Mouse (Mus musculus) layer of hippocampus, adult 11-12 months (tissue): ENCODE results near the gene Marveld2.

Experiments used
- DNase-seq: peaks from one replicate; pipeline ENCODE4 v3.0.0; 2022; ENCODE audit warnings: low spot score

Marveld2 gene

DNA sequence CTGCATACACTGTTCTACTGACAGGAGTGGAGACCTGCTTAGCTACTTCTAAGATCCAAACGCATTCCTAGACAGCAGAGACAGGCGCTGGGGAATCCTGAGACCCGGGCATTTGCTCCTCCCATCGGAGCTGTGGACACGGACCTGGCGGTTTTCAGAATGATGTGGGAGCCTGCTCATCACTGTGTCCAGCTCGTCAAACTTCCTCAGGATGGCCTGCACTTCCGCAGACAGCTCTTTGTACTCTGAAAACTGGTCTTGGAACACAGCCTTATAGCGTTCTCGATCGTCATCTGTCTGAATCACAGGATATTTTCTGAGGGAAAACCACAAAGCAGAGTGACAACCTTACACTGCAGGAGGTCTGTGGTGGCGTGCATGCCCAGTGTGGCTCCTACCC, 16.5 kb downstream of the Marveld2 start:
- no peak for DNase-seq

DNA sequence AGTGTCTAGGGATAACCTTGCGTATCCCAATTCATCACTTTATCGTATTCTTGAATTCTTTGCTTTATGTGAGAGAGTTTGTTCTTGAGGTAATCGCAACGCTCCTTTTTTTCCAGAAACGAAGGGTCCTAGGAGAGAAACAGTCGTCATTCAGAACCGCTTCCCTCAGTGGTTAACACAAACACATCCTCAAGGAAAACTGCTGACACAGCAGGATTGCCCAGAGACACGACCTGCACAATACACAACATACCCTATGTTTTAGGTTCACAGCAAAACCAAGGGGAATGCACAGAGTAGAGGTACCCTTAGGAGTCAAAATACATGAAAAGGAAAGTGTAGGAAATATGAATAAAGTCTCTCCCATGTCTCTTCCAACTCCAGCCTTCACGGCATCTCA, 19.5 kb downstream of the Marveld2 start:
- DNase-seq = no peak

DNA sequence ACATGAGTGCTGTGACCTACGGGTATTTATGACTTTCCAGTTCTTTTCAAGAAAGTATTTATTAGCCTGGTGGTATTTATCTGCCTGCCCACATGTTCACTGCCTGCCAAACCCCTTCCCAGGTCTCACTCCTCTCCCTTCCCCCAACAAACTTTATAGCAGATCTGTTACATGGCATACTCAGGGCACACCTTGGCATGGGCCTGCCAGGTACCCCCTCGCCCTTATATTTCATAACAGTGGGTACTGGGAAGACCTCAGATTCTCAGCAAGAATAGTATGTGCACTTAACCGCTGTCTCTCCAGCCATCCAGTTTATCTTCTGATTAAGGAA, 21.3 kb downstream of the Marveld2 start:
- no peak for DNase-seq

DNA sequence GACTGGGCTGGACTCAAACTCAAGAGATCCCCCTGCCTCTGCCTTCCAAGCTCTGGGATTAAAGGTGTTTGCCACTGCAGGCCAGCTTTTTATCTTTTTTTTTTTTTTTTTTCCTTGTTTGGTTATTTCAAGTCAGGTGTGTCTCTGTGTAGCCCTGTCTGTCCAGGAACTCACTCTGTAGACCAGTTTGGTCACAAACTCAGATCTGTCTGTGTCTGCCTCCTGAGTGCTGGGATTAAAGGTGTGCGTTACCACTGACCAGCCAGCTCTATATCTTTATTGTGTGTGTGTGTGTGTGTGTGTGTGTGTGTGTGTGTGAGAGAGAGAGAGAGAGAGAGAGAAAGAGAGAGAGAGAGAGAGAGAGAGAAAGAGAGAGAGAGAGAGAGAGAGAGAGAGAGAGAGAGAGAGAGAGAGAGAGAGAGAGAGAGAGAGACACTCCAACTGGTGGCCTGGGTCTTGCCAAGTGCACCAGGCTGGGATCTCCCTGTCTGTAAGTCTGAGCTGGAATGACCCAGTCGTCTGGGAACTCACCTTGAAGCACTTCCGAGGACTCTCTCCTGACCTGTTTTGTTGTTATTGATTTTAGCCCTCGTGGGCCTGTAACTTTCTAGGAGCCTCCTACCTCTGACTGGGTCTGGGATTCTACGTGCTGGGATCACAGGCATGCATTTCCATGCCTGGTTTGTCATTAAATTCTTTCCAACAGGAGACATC, 21.8 kb downstream of the Marveld2 start:
- no peak for DNase-seq

DNA sequence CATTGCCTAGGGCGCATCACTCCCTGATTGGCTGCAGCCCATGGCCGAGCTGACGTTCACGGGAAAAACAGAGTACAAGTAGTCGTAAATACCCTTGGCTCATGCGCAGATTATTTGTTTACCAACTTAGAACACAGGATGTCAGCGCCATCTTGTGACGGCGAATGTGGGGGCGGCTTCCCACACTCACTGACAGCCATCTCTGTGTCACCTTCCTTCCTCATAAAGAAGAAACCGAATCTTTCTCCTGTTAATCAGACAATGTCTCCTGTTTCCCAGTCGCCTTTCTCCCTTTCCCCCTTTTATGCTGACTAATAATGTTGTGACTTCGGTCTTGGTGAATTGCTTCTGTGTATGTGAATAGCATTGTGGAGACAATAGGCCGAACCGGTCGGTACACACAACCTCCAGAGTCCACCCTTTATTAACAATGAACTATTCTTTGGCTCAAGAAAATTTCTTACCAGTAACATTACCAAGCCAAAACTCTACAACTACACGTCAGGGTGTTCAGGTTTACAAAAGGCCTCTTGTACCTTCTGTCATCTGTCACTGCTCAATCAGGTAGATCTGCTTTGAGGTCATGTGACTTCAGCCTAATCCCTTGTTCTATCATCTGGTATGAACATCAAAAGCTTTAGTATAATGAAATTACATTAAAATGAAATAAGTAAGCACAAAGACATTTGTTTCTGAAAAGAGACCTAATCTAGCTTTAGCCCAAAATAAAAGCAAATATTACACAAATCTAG, 22.6 kb downstream of the Marveld2 start:
- DNase-seq = peak; percentile 45

DNA sequence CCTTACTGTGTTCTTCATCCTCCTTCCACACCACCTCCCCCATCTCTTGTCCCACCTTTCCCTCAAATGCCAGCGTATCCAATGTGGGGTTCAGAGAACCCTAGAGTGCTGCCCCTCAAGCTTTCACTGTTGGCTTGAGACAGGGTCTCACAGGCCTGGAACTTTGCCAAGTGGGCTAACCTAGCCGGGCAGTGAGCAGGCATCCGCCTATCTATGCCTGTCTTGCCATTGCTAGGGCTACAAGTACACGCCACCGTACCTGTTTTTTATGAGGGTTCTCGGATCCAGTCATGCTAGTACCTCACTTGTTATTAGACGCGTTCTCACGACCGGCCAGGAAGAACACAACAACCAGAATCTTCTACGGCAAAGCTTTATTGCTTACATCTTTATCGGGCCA, 28.1 kb downstream of the Marveld2 start:
- DNase-seq = no peak

DNA sequence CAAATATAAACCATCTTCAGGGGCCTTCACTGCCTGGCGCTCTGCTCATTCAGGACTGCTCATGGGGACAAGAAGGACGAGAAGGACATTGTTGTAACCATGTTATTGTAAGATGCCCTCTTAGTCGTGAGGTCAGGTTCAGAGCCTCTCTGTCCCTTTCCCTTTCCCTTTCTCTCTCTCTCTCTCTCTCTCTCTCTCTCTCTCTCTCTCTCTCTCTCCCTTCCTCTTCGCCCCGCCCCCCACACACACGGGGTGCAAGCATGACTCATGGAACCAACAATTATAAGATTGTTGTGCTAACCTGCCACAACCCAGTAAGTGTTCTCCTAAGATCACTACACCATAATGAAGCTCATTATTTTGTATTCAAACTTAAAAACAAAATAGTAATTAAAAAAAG, 34.6 kb downstream of the Marveld2 start:
- DNase-seq = no peak

DNA sequence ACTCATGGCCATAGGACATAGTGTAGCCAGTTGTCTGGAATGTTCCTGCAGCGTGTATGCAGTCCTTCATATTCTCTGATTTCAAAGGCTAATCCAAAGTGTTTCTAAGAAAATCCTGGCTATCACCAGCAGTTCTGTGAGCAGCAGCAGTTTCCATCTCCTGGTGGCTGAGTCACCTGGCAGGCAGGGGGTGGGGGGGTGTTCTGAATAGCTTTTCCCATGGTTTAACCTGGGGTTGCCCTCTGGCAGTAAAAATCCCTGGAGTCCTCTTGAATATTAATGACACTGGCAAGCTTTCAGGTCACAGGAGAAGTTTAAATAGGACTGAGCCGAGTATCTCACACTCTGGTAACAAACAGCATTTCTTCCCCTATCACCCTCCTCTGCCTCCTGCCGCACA, 35.1 kb downstream of the Marveld2 start:
- no peak for DNase-seq

DNA sequence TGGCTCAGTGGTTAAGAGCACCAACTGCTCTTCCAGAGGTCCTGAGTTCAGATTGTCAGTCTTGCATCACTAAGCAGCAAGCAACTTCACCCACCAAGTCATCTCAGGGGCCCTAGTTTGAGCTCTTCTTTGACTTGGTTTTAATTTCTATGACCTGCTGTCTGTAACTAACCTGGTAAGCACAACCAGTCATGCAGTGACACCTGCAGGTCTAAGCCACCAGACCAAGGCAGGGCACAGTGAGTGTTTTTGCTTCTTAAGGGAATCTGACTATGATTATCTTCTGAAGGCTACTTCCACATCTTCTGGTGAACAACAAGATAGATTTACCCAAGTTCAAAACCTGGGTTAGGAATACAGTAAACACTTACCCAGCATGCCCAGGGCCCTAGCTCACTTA, 36.8 kb downstream of the Marveld2 start:
- DNase-seq = no peak

DNA sequence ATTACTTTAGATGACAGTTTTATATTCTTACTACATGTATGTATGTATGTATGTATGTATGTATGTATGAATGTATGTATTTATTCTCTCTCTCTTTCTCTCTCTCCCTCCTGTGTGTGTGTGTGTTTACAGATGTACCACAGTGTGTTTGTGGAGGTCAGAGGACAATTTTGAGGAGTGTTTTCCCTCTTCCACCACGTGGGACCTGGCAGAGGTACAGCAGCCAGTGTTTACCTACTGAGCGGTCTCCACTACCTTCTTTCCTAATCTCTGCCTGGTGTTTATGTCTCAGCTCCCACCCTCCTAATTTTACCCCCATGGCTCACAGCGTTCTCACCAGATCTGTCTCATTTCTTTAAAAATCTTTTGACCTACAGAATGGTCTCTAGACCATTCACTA, 37.6 kb downstream of the Marveld2 start:
- no peak for DNase-seq

DNA sequence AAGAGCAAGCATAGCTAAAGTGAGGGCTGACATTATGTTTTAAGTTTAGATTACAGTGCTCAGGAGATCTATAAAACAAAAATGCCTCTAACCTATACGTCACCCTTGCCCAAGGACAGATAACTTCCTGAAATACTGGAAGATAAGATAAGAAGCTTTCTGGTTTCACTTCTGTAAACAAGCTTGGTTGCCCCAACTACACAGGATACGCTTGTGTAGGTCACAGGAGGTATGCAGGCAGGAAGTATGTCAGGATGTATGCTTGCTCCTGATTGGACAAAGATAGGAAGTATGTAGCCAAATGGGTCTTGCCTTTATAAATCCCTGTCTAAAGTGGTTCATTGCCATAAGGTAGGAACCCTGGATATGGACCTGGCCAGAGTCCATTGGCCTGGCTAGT, 40.8 kb downstream of the Marveld2 start:
- DNase-seq = no peak

DNA sequence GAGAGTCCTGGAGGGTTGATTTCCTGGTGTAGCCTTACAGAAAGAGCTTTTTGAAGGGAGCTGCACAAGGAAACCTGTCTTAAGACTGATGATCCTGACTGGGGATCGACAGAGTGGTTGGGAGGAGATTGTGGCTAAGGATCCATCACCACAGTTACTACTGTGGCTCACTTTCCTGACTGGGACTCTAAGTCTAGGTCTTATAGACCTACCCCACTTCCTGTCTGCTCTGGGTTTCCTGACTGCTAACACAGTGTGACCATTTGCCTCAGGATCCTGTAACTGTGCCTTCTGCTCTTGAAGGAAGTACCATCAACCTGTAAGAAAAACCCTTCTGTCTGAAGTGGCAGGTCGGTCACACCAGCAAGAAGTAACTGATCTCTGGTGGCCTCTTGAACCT, 46.1 kb downstream of the Marveld2 start:
- DNase-seq = no peak

DNA sequence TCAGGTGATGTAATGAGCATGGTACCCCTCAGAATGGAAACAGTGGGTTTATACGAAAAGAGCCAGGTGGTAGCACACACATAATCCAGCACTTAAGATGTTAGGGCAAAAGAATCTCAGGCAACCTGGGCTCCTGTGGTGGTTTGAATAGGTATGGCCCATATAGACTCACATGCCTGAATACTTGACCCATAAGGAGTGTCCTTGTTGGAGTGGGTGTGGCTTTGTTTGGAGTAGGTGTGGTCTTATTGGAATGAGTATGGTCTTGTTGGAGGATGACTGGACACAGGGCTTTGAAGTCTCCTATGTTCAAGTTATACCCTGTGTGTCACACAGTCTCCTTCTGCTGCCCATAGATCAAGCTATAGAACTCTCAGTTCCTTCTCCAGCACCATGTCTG, 48.4 kb downstream of the Marveld2 start:
- DNase-seq = no peak

DNA sequence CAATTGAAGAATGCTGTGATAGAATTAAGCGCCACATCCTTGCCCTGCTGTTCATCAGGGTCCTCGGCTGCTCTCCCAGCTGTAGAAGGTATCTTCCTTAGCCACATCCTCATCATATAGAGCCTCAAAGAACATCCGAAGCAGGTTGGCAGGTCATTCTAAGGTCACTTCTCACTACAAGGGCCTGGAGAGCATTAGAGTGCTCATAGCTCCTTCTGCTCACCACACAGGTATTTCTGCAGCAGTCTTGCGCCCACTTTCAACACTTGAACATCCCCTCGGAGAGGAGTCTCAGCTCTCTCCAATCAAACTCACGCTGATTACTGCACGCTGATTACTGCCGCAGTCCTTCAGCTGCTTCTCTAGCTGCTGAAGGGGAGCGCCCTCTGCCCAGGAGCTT, 57.3 kb downstream of the Marveld2 start:
- DNase-seq = no peak

DNA sequence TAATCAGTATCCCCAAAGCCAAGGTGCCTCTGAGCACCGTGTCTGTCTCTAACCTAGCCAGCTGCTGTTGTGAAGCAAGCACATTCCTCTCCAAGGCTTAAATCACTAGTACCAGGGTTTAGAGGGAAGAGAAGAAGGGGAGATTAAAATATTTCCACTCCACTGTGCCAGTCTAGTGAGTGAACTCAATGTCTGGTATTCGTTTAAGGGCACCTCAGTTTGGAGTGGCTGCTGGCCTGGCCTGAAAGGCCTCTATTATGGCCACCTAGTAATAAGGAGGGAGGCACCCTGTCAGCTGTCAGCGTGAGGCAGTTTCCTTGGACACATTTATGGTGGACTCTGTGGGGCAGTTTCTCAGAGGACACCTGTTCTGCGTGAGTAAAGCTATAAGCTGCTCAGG, 59.8 kb downstream of the Marveld2 start:
- no peak for DNase-seq

DNA sequence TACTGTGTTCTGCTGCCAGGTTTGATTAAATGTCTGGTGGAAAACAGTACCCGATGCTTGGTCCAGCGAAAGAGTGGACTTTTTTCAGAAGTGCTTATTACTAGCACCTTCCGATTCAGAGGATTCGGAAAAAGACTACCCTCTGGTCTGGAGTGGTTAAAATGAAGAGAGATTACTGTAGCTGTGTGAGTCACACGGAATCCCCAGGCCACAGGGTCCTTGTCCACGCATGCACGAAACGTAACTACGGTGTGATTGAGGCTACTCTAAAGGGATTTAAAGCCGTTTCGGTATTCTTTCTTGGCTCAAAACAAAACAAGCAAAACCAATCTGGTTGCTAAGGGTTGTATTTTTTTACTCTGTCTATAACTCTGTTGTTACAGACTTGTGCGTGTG, 63.7 kb downstream of the Marveld2 start:
- no peak for DNase-seq

DNA sequence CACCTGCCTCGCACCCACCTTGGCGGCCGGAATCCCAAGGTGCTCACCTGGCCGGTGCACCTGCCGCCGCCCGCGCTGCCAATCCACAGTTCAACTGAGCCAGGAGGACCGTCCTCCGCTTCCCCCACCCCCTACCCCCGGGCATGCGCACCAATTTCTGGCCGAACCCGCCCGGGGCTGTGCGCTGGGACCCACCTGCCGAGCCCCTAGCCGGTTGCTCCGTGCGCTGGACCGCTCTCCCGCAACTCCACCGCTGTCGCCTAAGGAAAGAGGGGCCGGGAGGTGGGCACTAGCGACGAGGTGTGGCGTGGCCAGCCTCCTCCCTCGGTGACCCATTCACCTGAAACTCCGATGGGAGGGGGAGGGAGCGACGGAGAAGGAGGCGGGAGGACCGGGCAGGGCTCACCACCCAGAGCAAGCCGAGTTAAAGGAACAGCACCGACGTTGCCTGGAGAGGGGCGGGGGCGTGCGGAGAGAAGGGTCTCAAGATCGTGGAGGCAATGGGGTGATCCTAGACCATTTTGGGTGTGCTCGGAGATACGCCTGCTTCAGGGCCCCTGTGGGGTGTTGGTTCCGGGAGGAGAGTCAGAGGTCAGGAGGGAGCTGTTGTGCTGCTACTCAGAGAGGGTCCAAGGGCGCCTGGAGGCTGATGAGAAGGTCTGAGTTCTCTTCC, 64.3 kb downstream of the Marveld2 start, which contains the start of gene Ocln:
TSS of gene Ocln (minus strand) at position 350 of the 673 bp plus-strand sequence.
- peak; percentile 15 for DNase-seq

DNA sequence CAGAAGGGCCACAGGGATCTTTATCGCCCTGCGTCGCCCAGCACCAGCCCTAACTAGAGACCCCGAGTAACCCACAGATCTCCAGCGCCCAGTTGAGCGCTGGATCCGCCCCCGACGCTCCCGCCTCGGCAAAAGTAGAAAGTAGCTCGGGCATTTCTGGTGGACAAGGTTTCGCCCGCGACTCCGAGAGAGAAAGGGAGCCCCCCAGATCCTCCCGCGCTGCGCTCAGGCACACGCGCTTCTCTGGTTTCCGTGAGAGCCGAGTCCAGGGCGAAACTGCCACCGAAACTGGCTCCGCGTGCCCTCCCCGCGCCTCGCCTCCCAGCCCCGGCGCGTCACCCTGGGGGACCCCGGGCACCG, 64.8 kb downstream of the Marveld2 start:
- no peak for DNase-seq

DNA sequence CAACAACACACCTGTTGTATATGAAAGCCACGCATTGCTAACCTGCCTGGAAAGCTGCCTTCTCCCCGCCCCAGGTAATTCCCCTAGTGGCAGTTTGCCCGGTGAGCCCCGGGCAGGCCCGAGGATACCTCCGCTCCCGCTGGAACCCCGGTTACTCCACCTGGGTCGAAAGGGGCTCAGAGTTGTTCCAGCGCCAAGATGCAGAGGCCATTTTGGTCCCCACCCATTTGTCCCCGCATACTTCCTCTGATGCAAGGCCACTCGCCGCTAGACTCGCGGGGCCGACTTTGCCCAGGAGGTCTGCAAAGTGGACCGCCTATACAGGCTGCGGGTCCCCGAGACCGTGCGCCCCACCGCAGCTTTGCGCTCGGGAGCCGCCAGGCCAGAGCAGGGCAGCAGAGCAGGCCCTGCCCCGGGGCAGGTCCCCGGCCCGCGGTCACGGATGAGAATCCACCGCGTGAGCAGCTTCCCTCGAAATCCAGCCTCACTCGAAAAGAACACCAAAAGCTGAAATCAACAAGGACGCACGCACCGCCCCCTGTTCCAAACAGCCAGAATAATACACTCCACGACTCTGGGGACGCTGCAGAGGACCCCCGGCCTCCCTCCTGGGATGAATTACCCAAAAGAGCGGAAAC, 65.3 kb downstream of the Marveld2 start:
- DNase-seq = no peak

DNA sequence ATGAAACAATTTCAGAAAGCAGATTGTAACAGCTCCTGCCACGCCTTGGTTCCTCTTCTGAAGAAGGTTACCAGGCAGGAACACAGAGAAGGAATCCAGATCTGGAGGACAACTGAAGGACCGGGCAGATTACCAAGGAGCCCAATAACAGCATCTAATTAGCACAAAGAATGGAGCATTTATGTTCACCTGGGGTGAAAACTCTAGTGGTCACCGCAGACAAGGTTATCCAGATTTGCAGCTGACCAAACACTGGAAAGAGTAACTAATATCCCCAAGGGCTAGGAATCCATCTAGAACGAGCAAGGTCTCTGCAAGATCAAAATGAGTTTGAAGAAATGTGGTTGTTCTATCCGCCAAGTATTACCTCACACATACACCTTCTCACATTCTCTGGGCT, 69.5 kb downstream of the Marveld2 start:
- DNase-seq = no peak
